Mouse (Mus musculus) MEL (cell line): ENCODE results near the gene Fhit. TPM values are rescaled to one million over a fixed set of nuclear protein-coding genes. Genes with fewer than 3 reads are reported as not detected.

Source experiments
- DNase-seq: peaks from one replicate; pipeline ENCODE4 v3.0.0; 2011; ENCODE audit warnings: low read depth, low spot score
- H3K27ac ChIP-seq: 2 replicates; pipeline ENCODE4 v1.5.1; 2012; ENCODE audit warnings: low read depth, mild to moderate bottlenecking, control low read depth, low read length, moderate library complexity; ENCODE audit not compliant: control insufficient read depth
- H3K27me3 ChIP-seq, 2 experiments: fragments of 150-350 bp in 1 of 2; sonication (generic) in 1 of 2; 2 replicates each; pipeline ENCODE4 v1.6.1; 2012; ENCODE audit warnings: low read length in 2 of 2, mild to moderate bottlenecking in 2 of 2, improper control_type of control experiment in 1 of 2, moderate library complexity in 1 of 2; ENCODE audit not compliant: insufficient read depth in 2 of 2, control insufficient read depth in 1 of 2
- H3K36me3 ChIP-seq, 2 experiments: 2 replicates each; pipeline ENCODE4 v1.6.1; 2012 to 2014; ENCODE audit warnings: low read length in 2 of 2, improper control_type of control experiment in 1 of 2, inconsistent platforms in 1 of 2, mild to moderate bottlenecking in 1 of 2; ENCODE audit not compliant: insufficient read depth in 2 of 2, control insufficient read depth in 1 of 2
- H3K4me1 ChIP-seq, 2 experiments: fragments of 150-350 bp in 1 of 2; sonication (generic) in 1 of 2; 2 replicates each; pipeline ENCODE4 v1.6.1; 2012; ENCODE audit warnings: low read length in 2 of 2, improper control_type of control experiment in 1 of 2, mild to moderate bottlenecking in 1 of 2; ENCODE audit not compliant: insufficient read depth in 2 of 2, control insufficient read depth in 1 of 2
- H3K4me3 ChIP-seq, 2 experiments: fragments of 150-350 bp in 1 of 2; sonication (generic) in 1 of 2; 2 replicates each; pipeline ENCODE4 v1.5.1; 2012; ENCODE audit warnings: low read depth in 2 of 2, low read length in 2 of 2, mild to moderate bottlenecking in 2 of 2, moderate library complexity in 2 of 2, control low read depth in 1 of 2, improper control_type of control experiment in 1 of 2; ENCODE audit not compliant: control insufficient read depth in 1 of 2, insufficient read depth in 1 of 2
- H3K79me2 ChIP-seq: 2 replicates; pipeline ENCODE4 v1.6.1; 2012; ENCODE audit warnings: mild to moderate bottlenecking, low read length, moderate library complexity; ENCODE audit not compliant: control insufficient read depth, poor library complexity, insufficient read depth
- H3K9ac ChIP-seq: 2 replicates; pipeline ENCODE4 v1.6.1; 2012; ENCODE audit warnings: low read depth, mild to moderate bottlenecking, control low read depth, low read length, moderate library complexity; ENCODE audit not compliant: control insufficient read depth, poor library complexity, severe bottlenecking
- H3K9me3 ChIP-seq: fragments of 150-350 bp; sonication (generic); replicated peaks from 2 replicates; pipeline ENCODE4 v1.6.1; 2012; ENCODE audit warnings: mild to moderate bottlenecking, low read length, improper control_type of control experiment, moderate library complexity; ENCODE audit not compliant: insufficient read depth
- BHLHE40 ChIP-seq: IDR thresholded peaks from 2 replicates; pipeline ENCODE4 v1.6.1; 2012; ENCODE audit warnings: low read depth, mild to moderate bottlenecking, inconsistent platforms, low read length, improper control_type of control experiment, borderline replicate concordance
- CHD1 ChIP-seq: IDR thresholded peaks from 2 replicates; pipeline ENCODE4 v1.6.1; 2012; ENCODE audit warnings: low read depth, mild to moderate bottlenecking, inconsistent platforms, low read length, improper control_type of control experiment
- CHD2 ChIP-seq: IDR thresholded peaks from 2 replicates; pipeline ENCODE4 v1.6.1; 2011; ENCODE audit warnings: low read length, improper control_type of control experiment
- E2F4 ChIP-seq: IDR thresholded peaks from 2 replicates; pipeline ENCODE4 v1.6.1; 2011; ENCODE audit warnings: low read depth, low read length, improper control_type of control experiment, borderline replicate concordance
- EP300 ChIP-seq, 2 experiments: IDR thresholded peaks; 2 replicates each; pipeline ENCODE4 v1.6.1; 2011; ENCODE audit warnings: improper control_type of control experiment in 2 of 2, low read length in 2 of 2, low read depth in 1 of 2, mild to moderate bottlenecking in 1 of 2
- GABPA ChIP-seq: IDR thresholded peaks from 2 replicates; pipeline ENCODE4 v1.6.1; 2012; ENCODE audit warnings: low read depth, mild to moderate bottlenecking, inconsistent platforms, low read length, improper control_type of control experiment, moderate library complexity
- GATA1 ChIP-seq: IDR thresholded peaks from 2 replicates; pipeline ENCODE4 v1.6.1; 2011; ENCODE audit warnings: low read depth, low read length, improper control_type of control experiment
- HCFC1 ChIP-seq: IDR thresholded peaks from 2 replicates; pipeline ENCODE4 v1.6.1; 2012; ENCODE audit warnings: low read depth, mild to moderate bottlenecking, inconsistent platforms, low read length, improper control_type of control experiment, moderate library complexity
- JUND ChIP-seq: IDR thresholded peaks from 2 replicates; pipeline ENCODE4 v1.6.1; 2011; ENCODE audit warnings: low read depth, mild to moderate bottlenecking, improper control_type of control experiment, low read length
- KAT2A ChIP-seq: conservative IDR thresholded peaks from 2 replicates; pipeline ENCODE4 v1.6.1; 2012; ENCODE audit warnings: low read depth, low read length, improper control_type of control experiment, inconsistent platforms
- MAX ChIP-seq: IDR thresholded peaks from 2 replicates; pipeline ENCODE4 v1.6.1; 2011; ENCODE audit warnings: low read length, improper control_type of control experiment
- MEF2A ChIP-seq: IDR thresholded peaks from 2 replicates; pipeline ENCODE4 v1.6.1; 2014; ENCODE audit warnings: low read depth, mild to moderate bottlenecking, inconsistent platforms, low read length, improper control_type of control experiment; ENCODE audit not compliant: poor library complexity, insufficient replicate concordance, severe bottlenecking; ENCODE audit errors: extremely low read depth
- MXI1 ChIP-seq: IDR thresholded peaks from 2 replicates; pipeline ENCODE4 v1.6.1; 2011; ENCODE audit warnings: mild to moderate bottlenecking, low read depth, low read length, improper control_type of control experiment
- MYB ChIP-seq: IDR thresholded peaks from 2 replicates; pipeline ENCODE4 v1.6.1; 2011; ENCODE audit warnings: mild to moderate bottlenecking, low read depth, low read length, improper control_type of control experiment
- MYC ChIP-seq: IDR thresholded peaks from 2 replicates; pipeline ENCODE4 v1.6.1; 2011; ENCODE audit warnings: low read depth, mild to moderate bottlenecking, low read length, improper control_type of control experiment, moderate library complexity
- NRF1 ChIP-seq: IDR thresholded peaks from 2 replicates; pipeline ENCODE4 v1.6.1; 2014; ENCODE audit warnings: low read depth, mild to moderate bottlenecking, inconsistent platforms, low read length, improper control_type of control experiment, moderate library complexity; ENCODE audit not compliant: poor library complexity, insufficient read depth, severe bottlenecking
- POLR2A ChIP-seq, 2 experiments: IDR thresholded peaks; 2 replicates each; pipeline ENCODE4 v1.6.1; 2011 to 2012; ENCODE audit warnings: low read length in 2 of 2, mild to moderate bottlenecking in 2 of 2, control low read depth in 1 of 2, improper control_type of control experiment in 1 of 2, low read depth in 1 of 2, moderate library complexity in 1 of 2; ENCODE audit not compliant: control insufficient read depth in 1 of 2, insufficient read depth in 1 of 2, poor library complexity in 1 of 2
- POLR2AphosphoS2 ChIP-seq: IDR thresholded peaks from 2 replicates; pipeline ENCODE4 v1.6.1; 2011; ENCODE audit warnings: low read length, improper control_type of control experiment
- RAD21 ChIP-seq: IDR thresholded peaks from 2 replicates; pipeline ENCODE4 v1.6.1; 2011; ENCODE audit warnings: mild to moderate bottlenecking, low read depth, low read length, improper control_type of control experiment
- RCOR1 ChIP-seq: IDR thresholded peaks from 2 replicates; pipeline ENCODE4 v1.6.1; 2012; ENCODE audit warnings: low read depth, mild to moderate bottlenecking, inconsistent platforms, low read length, improper control_type of control experiment
- TAL1 ChIP-seq: IDR thresholded peaks from 2 replicates; pipeline ENCODE4 v1.6.1; 2012; ENCODE audit warnings: mild to moderate bottlenecking, inconsistent platforms, low read length, moderate library complexity, mixed read lengths
- TBP ChIP-seq: IDR thresholded peaks from 2 replicates; pipeline ENCODE4 v1.8.0; 2011; ENCODE audit warnings: low read depth, low read length, improper control_type of control experiment
- TCF12 ChIP-seq: IDR thresholded peaks from 2 replicates; pipeline ENCODE4 v1.6.1; 2014; ENCODE audit warnings: low read depth, mild to moderate bottlenecking, inconsistent platforms, low read length, improper control_type of control experiment, moderate library complexity
- UBTF ChIP-seq: IDR thresholded peaks from 2 replicates; pipeline ENCODE4 v1.6.1; 2012; ENCODE audit warnings: low read depth, mild to moderate bottlenecking, inconsistent platforms, low read length, improper control_type of control experiment, moderate library complexity, borderline replicate concordance; ENCODE audit not compliant: insufficient read depth
- USF2 ChIP-seq, 2 experiments: IDR thresholded peaks; 2 replicates each; pipeline ENCODE4 v1.6.1; 2011 to 2012; ENCODE audit warnings: improper control_type of control experiment in 2 of 2, low read length in 2 of 2, borderline replicate concordance in 1 of 2, inconsistent platforms in 1 of 2, low read depth in 1 of 2, mild to moderate bottlenecking in 1 of 2; ENCODE audit not compliant: insufficient read depth in 1 of 2
- ZC3H11A ChIP-seq: IDR thresholded peaks from 2 replicates; pipeline ENCODE4 v1.6.1; 2012; ENCODE audit warnings: low read depth, mild to moderate bottlenecking, inconsistent platforms, low read length, improper control_type of control experiment
- ZMIZ1 ChIP-seq: IDR thresholded peaks from 2 replicates; pipeline ENCODE4 v1.6.1; 2012; ENCODE audit warnings: low read depth, mild to moderate bottlenecking, inconsistent platforms, low read length, improper control_type of control experiment, moderate library complexity
- ZNF384 ChIP-seq: IDR thresholded peaks from 2 replicates; pipeline ENCODE4 v1.6.1; 2012; ENCODE audit warnings: low read depth, mild to moderate bottlenecking, inconsistent platforms, low read length, improper control_type of control experiment
- polyA plus RNA-seq, 2 experiments: library from polyadenylated mRNA; stranded (reverse) in 1 of 2; unstranded in 1 of 2; fragments of >175 nt in 1 of 2; fragments of >200 nt in 1 of 2; gene quantifications; 2 replicates each; pipeline versions ENCODE4 v1.2.1 to v1.2.4; 2012; ENCODE audit warnings: low replicate concordance in 2 of 2, low read depth in 1 of 2; ENCODE audit not compliant: insufficient read length in 2 of 2, insufficient read depth in 1 of 2, missing spikeins in 1 of 2
- total RNA-seq: library from RNA; depleted of rRNA; stranded (reverse); fragments of 300-350 nt; gene quantifications from 2 replicates; pipeline ENCODE4 v1.2.3, GENCODE M21; 2012

Gene Fhit
- total and polyA plus RNA-seq, 3 experiments, result 0.77 to 1.3 TPM; not detected in 1

DNA sequence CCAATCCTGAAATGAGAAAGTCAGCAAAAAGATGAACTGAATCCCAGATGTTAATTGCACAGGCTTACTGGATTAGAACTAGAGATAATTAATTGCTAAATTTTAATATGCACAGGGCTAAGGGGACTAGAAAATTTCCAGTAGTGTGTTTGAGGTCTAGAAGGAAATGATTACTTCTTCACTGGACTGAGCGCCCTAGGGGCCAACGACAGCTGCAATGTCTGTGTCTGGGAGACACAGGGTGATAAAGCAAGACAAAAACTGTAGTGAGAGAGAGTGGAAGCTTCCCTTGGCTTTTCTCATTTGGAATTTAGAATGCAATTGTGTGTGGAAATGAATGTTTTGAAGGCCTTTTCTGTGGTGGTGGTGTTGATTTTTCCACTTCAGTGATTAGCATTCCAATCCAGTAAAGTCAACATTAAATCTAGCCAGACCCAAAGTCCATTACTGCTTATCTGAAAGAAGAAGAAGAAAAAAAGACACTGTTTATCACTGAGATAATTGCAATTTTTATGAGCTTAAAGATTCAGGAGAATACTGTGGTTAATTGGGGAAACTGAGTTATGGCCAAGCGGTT is 1184.8 kb downstream of the Fhit start:
- DNase-seq, result no peak
- TF ChIP-seq ZMIZ1 (no peak), MAX (no peak), CHD2 (no peak), GABPA (no peak), ZC3H11A (no peak), BHLHE40 (no peak), ZNF384 (no peak), JUND (no peak), TCF12 (no peak), MXI1 (no peak), CHD1 (no peak), RAD21 (no peak), RCOR1 (no peak), POLR2A (IDR thresholded peaks at IDR 0.05; ENCODE audit: control insufficient read depth in 1 of 2, insufficient read depth in 1 of 2, low read depth in 1 of 2, low read length in 2 of 2, poor library complexity in 1 of 2) (no peak), MEF2A (no peak), UBTF (no peak)
- TF ChIP-seq, all 39 proteins: peak for 0
- Histone ChIP-seq H3K4me1 (no peaks in the 10 kb centered on the region), H3K4me3 (no peak overlapping the region), H3K36me3 (no peaks in the 10 kb centered on the region), H3K9ac (no peak overlapping the region), H3K27ac (no peak overlapping the region), H3K79me2 (no peaks in the 10 kb centered on the region), H3K9me3 (no peaks in the 10 kb centered on the region), H3K27me3 (no peaks in the 10 kb centered on the region)

DNA sequence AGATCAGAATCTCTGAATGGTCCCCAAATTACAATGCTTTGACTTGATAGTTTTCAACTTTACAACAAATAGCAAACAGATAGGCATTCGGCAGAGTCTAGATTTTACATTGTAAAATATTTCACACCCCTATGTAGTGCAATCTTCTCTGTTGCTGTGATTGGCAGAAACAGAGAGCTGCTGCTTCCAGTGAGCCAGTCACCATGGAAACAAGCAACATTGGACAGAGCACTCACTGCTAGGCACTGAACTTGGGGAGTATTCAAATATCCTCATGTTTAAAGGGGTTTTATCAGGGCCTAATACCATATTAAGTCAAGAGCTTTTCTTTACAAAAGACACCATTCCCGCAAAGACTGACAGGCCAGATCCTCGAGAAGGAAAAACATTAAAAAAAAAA is 1187.4 kb downstream of the Fhit start:
- no peaks in the 10 kb centered on the region for H3K27me3 ChIP-seq
- no peak overlapping the region for H3K9ac ChIP-seq
- no peaks in the 10 kb centered on the region for H3K79me2 ChIP-seq
- TF ChIP-seq KAT2A, result no peak
- no peak for TF ChIP-seq POLR2AphosphoS2
- no peak for TF ChIP-seq E2F4
- TF ChIP-seq MYC, result no peak
- no peak for TF ChIP-seq HCFC1
- no peak for TF ChIP-seq EP300 (IDR thresholded peaks at IDR 0.05; ENCODE audit: low read depth in 1 of 2, low read length in 2 of 2)
- TF ChIP-seq CHD1, result no peak
- no peak for TF ChIP-seq MAX
- no peak for TF ChIP-seq TBP
- no peak for TF ChIP-seq TAL1
- no peak for TF ChIP-seq BHLHE40
- no peak for TF ChIP-seq JUND
- no peak for TF ChIP-seq GATA1
- TF ChIP-seq MYB, result no peak
- no peak for TF ChIP-seq GABPA
- no peak for TF ChIP-seq UBTF
- TF ChIP-seq USF2 (IDR thresholded peaks at IDR 0.05; ENCODE audit: borderline replicate concordance in 1 of 2, insufficient read depth in 1 of 2, low read depth in 1 of 2, low read length in 2 of 2), result no peak
- no peak for TF ChIP-seq NRF1
- no peak overlapping the region for H3K27ac ChIP-seq
- H3K36me3 ChIP-seq, result no peaks in the 10 kb centered on the region
- no peaks in the 10 kb centered on the region for H3K9me3 ChIP-seq
- no peak overlapping the region for H3K4me3 ChIP-seq
- no peak for DNase-seq
- H3K4me1 ChIP-seq, result no peaks in the 10 kb centered on the region
